Mouse (Mus musculus) gastrocnemius, postnatal 25 days (tissue): ENCODE data around the gene Tlr9. TPM values are rescaled to one million over a fixed set of nuclear protein-coding genes. Genes with fewer than 3 reads are reported as not detected.

ENCODE experiments used
- DNase-seq: peaks from one replicate; pipeline ENCODE4 v3.0.0; 2022
- total RNA-seq, 2 experiments: library from RNA; stranded (reverse); gene quantifications; 1 replicate in 1 of 2; 2 replicates in 1 of 2; pipeline ENCODE4 v1.2.3; 2021

Gene Tlr9
- total RNA-seq, 2 experiments from 2014 or later = 0.21 to 0.33 TPM

DNA sequence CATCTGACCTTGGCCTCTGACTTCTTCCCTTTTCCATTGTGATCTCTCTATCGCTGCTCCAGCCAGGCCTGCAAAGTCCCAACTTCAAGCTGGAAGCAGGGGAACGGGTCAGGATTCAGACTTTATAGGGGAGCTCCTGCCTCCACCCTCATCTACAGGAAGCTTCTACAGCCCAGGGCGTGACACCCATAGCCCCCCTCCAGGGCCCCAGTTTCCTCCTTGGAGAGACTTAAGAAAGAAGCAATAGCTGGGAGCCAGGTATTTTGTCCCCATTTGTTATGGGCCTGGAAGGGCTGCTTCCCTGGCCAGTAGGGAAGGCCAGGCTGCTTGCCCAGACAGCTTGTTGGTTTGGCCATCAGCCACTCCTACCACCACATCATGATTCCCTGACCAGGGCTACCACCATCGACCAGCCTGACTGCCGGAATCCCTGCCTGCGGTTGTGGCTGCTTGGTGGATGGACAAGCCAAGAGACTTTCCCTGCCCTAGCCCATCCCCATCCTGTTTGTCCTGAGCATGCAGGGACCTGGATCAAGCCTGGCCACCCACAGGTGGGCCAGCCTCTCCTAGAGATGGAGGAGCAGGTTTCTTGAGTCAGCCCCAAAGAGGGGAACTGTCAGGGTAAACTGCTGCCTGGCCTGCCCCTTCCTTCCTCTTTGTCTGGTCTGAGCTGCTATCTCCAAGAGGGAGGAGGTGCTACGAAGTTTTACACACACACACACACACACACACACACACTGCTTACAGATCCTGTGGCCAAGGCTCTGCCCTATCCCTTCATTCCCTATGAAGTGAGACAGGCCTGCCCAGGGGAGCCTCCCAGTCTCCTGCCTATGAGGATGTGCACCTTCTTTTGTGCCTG lies 18.2 kb upstream of the Tlr9 start:
- DNase-seq = peak; percentile 60

DNA sequence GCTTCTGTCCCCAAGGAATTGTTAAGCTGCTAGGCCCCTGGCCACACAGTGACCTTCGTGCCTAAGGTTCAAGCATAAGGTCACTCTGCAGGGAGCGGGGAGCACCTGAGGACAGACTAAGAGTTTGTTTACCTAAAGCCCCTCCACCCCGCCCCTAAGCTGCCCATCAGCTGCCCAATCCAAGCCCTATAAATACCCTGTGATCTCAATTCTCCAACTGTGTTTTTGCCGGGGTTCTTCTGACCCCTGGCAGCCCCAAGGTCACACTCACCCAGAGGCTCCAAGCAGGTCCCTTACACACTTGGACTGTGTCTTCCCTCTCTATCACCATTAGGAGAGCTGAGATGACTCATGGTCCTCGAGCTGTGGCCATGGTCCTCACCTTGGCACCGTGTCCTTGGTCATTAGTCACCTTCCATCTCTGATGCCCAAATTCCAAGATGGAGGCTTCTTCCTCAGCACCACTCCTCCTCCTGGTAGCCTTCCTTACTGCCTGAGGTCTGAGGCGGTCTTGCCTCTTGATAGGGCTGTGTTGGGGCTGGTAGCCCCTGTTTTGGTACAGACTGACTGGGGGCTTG lies 16.6 kb upstream of the Tlr9 start:
- DNase-seq = no peak

DNA sequence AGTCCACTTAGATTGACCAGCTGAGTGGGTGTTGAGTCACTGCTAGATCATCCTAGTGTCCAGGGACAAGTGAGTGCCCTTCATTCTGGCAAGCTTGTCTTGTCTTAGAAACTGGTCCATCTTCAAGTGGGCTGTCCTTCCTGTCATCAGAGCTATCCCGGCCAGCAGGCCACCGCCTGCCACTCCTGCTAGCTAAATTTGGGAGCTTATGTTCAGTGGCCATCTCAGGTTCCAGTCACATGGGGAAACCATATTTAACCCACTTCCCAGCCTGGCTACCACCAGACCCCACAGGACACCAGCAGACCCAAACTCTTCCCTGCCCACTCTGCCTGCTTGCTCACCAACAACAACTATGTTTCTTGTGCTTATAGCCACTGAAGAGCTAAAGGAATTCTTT lies 15.9 kb upstream of the Tlr9 start:
- peak; percentile 74 for DNase-seq

DNA sequence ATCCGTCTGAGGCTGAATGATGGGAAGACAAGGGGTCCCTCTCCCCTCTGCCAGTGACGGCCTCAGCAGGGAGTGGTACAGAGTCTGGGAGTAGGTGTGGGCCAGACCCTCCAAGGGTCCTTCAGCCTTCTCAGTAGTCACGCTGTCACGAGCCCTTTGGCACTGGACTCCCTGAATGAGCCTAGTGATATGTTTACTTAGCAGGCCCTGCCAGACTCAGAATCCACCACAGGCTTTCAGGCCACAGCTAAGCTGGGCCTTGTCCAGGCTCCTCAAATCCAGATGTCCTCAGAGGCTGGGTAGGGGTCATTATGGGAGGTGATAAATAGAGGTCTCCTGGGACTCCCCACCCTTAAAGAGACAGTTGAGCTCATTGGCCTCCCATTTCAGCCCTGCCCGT lies 14.2 kb upstream of the Tlr9 start:
- no peak for DNase-seq

DNA sequence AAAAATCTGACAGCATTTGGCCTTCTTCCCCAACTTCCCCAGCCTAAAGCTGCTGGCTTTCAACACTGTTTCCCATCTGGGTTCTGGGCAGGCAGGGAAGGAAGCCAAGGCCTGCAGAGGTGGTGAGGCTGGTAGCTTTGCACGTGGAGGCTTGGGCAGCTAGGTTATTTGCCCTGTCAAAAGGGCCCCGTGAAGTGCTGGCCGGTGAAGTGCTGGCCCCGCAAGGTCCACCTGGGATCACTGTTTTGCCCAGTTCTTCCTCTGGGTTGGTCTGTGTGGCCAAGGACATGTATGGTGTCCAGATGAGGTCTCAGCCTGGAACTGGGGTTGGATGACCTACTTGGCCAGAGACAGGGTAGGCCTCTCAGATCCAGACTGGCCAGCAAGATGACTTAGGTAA lies 12.4 kb upstream of the Tlr9 start:
- DNase-seq = peak; percentile 50

DNA sequence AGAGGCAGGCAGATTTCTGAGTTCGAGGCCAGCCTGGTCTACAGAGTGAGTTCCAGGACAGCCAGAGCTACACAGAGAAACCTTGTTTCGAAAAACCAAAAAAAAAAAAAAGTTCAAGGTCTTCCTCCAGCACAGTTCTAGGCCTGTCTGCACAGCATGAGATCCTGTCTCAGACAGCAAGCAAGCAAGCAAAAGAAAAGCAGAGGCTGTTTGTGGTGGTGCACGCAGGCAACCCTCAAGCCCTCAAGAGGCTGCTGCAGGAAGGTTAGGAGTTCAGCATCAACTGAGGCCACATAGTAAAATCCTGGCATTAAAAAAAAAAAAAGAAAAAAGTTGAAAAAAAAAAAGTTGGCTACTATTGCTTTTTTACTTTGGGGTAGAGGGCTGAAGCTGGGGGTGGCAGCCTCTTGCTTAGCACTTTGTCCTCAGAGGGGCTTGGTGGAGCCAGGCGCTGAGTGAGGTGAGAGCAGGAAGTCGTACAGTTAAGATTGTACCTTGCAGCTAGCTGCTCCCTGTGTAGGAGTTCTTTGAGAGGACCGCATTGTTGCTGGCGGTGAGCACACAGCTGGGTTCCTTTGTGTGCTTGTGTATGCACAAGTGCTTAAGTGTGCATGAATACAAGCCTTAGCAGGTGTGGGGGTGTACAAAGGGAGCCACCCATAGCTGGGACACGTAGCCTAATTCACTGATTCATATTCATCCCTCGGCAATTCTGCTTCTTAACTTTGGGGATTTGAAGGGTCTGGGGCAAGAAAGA lies 11.4 kb upstream of the Tlr9 start:
- DNase-seq = no peak

DNA sequence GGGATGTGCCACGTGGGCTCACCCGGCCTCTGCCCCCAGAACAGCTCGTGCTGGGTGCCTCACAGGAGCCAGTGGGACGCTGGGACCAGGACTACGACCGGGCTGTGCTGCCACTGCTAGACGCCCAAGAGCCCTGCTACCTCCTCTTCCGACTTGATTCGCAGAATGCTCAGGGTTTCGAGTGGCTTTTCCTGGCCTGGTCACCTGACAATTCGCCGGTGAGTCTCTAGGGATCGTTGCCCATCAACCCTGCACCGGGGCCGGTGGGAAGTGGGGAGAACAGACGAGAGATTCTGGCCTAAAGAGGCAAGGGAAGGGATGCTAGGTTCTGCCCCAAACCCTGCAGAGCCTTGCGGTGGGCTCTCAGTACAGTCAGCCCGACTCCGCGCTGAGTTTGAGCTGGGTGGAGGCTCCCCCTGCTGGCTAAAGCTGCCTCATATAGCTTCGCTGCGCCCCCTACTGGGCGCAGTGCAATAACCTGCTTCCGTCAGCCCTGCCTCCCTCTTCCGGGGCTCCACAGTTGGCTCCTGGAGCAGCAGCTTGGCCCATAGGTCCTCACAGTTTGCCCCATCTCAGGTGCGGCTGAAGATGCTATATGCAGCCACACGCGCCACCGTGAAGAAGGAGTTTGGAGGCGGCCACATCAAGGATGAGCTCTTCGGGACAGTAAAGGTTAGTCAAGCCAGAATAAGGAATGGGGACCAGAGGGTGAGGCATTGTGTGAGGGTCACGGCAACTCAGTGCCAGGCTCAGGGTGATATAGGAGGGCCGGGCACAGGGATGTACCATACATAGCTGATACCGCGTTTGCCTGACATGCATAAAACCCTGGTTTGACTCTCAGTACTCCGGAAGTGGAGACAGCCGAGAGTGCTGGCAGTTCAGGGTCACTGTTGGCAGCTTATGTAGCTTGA lies 10.5 kb upstream of the Tlr9 start:
- DNase-seq = peak; percentile 82

DNA sequence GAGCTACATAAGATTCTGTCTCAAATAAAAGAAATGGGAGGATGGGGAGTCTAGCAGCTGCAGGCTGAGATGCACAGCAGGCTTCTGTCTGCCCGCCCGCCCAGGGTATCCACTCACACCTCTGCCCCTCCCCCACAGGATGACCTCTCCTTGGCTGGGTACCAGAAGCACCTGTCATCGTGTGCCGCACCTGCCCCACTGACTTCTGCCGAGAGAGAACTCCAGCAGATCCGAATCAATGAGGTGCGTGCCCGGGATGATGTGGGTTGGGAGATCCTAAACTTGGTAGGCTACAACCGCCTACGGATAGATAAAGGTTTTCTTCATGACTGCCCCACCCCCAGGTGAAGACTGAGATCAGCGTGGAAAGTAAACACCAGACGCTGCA lies 9.8 kb upstream of the Tlr9 start:
- no peak for DNase-seq

DNA sequence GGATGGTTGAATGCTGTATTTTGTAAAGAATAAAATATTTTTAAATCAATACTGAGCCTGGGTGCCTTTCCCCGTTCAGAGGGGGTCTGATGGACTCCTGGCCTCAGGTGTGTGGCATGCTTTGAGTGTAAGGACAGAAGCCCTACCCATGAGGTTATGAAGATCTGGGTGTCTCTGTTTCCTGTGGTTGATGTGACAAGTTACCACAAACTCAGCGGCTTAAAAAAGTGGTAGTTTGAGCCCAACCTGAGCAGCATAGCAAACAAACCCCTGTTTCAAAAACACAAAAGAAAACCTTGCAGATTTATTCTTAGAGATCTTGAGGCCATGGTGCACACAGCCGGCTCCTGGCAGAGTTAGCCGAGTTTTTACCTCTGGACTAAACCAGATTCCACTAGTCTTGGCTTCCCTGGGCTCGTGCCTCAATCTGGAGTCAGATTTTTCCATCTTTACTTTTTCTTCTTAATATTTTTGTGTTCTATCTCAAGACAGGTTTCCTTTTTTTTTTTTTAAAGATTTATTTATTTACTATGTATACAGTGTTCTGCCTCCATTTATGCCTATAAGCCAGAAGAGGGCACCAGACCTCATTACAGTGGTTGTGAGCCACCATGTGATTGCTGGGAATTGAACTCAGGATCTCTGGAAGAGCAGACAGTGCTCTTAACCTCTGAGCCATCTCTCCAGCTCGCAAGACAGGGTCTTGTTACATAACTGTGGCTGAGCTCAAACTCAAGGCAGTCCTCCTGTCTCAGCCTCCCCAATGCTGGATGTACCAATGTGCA lies 6.9 kb upstream of the Tlr9 start:
- DNase-seq = no peak

DNA sequence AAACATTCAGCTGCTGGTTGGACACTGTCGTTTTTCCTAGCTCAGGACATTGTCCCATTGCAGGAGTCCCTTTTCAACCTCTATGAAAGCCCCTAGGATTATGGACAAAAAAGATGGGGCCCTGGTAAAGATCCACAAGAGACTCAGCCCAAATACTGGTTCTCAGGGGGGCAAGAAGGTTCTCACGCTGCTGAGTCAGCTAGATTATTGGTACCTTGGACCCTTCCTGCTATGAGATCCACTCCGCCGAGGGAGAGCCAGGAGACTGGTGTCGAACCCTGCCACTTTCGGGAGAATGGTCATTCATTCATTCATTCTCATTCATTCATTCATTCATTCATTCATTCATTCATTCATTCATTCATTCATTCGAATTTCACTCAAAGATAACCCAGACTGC lies 5.4 kb upstream of the Tlr9 start:
- DNase-seq = no peak

DNA sequence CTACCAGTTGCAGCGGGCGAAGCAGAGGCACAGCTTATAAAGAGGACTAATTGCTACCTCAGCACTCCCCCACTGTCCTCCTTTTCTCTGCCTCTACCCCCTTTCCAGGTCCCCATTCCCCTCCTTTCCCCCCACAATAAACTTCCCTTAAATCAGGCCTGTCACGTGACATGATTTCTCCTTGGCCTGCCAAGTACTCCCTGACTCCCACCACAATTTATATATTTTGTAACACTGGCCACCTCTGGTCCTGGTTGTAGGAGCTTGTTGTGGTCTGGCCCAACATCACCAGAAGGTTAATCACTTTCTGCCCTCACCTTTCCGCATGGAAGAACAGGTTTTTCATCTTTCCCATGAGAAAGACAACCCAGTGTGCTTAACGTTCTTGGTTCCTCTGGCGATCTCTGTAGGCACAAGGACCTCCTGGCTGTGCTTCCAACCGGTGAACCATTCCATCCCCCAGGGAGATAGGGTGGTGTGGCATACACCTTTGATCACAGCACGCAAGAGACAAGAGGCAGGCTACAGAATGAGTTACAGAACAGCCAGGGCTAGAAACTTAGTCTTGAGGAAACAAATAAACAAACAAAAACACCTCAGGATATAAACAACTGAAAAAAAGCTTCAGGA lies 1.4 kb upstream of the Tlr9 start:
- DNase-seq = no peak

DNA sequence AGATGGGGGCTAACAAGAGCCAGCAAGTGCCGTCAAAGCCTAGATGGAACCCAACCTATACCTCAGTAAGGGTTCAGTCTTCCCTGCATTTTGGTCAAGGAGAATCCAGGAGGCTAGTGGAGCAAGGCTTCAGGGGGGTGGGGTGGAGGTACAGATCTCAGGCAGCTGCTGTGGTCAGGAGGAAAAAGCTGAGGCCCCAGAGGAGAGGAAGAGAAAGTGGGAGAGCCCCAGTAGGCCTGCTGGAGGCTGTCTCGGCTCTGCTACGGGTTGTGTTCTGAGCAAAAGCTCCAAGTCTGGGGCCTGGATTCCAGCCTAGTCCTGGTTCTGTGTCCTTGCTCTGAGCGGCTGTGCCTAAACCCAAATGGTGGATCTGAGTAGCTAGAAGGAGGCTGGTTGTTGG lies 596 bp downstream of the Tlr9 start:
- no peak for DNase-seq

DNA sequence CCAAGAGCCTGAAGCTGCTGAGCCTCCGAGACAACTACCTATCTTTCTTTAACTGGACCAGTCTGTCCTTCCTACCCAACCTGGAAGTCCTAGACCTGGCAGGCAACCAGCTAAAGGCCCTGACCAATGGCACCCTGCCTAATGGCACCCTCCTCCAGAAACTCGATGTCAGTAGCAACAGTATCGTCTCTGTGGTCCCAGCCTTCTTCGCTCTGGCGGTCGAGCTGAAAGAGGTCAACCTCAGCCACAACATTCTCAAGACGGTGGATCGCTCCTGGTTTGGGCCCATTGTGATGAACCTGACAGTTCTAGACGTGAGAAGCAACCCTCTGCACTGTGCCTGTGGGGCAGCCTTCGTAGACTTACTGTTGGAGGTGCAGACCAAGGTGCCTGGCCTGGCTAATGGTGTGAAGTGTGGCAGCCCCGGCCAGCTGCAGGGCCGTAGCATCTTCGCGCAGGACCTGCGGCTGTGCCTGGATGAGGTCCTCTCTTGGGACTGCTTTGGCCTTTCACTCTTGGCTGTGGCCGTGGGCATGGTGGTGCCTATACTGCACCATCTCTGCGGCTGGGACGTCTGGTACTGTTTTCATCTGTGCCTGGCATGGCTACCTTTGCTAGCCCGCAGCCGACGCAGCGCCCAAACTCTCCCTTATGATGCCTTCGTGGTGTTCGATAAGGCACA lies 3.2 kb downstream of the Tlr9 start:
- no peak for DNase-seq

DNA sequence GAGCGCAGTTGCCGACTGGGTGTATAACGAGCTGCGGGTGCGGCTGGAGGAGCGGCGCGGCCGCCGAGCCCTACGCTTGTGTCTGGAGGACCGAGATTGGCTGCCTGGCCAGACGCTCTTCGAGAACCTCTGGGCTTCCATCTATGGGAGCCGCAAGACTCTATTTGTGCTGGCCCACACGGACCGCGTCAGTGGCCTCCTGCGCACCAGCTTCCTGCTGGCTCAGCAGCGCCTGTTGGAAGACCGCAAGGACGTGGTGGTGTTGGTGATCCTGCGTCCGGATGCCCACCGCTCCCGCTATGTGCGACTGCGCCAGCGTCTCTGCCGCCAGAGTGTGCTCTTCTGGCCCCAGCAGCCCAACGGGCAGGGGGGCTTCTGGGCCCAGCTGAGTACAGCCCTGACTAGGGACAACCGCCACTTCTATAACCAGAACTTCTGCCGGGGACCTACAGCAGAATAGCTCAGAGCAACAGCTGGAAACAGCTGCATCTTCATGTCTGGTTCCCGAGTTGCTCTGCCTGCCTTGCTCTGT lies 3.8 kb downstream of the Tlr9 start:
- no peak for DNase-seq

DNA sequence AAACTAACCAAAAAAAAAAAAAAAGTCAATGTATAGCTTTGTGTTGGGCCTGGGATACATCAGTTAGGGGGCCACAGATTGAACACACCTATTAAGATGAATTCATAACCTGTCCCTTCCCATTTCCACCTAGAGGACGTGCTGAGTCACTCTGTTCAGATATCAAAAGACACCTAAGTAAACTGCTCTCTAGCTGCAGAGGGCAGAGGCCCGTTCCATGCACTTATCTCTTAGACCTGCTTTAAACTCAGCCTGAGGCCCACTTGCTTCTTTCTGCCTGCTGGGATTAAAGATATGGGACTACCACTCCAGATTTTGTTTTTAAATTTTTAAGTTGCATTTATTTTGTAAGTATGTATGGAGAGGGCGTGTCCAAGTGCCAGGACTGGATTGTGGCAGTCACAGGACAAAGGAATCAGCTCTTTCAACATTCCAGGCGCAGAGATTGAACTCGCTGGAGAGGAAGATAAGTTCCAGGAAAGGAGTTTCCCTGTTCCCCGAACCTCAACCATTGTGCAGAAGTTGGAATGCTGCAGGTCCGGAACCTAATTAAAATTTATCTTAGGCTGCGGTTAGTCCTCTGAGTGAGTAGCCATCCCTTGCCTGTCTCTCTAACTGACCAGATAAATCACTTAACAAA lies 5.5 kb downstream of the Tlr9 start:
- DNase-seq = no peak

DNA sequence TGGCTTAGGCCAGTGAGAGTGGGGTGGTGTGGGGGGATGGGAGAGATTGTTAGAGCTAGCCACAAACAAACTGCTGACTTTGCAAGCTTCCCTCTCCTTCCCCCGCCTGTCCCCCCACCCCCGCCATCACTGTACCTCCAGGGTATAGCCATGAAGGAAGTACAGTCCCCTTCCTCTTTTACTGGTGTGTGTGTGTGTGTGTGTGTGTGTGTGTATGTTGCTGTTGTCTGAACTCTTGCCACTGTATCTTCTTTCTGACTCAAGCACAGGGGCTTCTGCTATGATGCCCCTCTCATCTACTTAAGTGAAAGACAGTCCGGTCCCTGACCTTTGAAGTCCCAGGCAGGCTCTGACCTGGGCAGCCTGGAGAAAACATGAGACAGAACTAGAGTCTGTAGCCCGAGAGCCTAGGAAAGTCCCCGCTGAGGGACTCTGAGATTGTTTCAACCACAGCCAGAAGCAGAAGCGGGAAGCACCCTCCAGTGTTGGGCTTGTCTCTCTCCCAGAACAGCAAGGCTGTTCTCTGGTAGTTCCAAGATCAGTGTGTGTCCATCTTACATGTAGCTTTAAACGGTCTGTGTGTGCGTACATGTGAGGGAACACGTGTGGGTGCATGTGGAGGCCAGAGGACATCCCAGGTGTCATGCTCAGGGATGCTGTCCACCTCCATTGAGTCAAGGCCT lies 7.8 kb downstream of the Tlr9 start:
- DNase-seq = no peak

DNA sequence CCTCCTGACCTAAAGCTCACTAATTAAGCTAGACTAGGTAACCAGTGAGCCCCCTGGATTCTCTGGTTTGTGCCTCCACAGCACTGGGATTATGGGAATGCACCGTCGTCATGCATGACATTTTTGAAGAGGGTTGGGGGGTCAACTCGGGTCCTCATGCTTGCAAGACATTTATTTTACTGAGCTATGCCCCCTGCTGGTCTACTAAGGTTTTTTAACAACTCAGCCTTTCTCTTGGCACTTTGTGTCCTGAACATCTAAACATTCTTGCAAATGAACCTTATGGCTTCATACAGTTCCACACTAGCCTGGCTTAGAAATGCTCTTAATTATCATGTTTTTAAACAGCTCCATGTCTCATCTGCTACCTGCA lies 8.3 kb downstream of the Tlr9 start:
- no peak for DNase-seq

DNA sequence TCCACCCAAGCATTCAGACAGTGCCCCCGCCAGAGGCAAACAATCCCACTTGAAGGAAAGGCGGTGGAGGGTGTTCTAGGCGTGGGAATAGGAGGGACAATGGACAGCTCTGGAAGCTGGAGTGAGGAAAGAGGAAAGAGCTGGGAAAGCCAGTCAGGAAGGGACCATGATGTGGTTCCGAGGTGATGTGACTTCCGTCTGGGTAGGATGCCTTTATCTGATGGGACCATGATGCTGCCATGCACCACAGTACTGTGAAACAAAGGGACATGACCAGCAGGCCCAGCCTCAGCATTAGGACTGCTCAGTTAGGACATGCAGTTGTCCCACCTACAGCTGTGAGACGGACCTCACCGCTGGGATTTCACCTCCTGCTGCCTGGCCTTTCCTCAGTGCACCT lies 8.8 kb downstream of the Tlr9 start:
- no peak for DNase-seq

DNA sequence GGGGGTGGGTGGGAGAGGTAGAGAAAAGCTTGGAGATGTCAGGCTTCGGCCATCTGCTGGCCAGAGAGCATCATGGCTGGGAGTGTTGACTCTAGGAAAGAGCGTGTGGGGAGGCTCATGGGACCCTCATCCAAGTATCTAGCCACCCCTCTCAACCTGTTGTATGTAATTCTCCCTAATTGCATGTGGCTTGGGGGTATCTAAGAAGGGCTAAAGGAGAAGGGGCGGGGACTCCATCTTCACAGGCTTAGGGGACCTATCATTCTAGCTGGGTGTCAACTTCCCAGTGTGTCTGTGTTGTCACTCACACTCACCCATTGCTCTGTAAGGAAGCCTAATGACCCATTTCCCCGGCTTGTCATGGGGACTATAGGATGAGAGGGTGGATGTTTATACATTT lies 9.4 kb downstream of the Tlr9 start:
- DNase-seq = no peak
